Mouse (Mus musculus): ENCODE results near the gene Tbc1d15.

DNA sequence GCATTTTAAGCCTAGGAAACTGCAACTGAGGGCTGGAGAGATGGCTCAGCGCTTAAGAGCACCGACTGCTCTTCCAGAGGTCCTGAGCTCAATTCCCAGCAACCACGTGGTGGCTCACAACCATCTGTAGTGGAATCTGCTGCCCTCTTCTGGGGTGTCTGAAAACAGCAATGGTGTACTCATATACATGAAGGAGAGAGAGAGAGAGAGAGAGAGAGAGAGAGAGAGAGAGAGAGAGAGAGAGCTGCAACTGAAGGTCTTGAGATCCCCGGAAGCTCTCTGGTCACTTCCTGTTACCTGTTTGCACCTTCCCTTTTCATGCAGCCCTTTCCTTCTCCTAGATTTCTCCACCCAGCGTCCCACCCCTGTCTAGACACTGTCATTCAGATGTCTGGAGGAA lies 91.0 kb downstream of the Tbc1d15 start:
- TF ChIP-seq CTCF (IDR thresholded peaks at IDR 0.05; ENCODE audit: low read depth, low read length) (no peak), POLR2A (IDR thresholded peaks at IDR 0.05; ENCODE audit: extremely low read depth, insufficient read depth, low read length) (no peak)
